Mouse (Mus musculus) testis, adult 2 months (tissue): ENCODE data around the gene Cpsf2. TPM values are rescaled to one million over a fixed set of nuclear protein-coding genes. Genes with fewer than 3 reads are reported as not detected.
A peak's percentile ranks its signal among the peaks of the same experiment; 100 is the strongest.

ENCODE experiments used
- H3K27ac ChIP-seq: fragments of 200-500 bp; 2 replicates; pipeline ENCODE4 v1.5.1; 2012; ENCODE audit warnings: low read depth, low read length; ENCODE audit not compliant: control insufficient read depth, insufficient read depth
- H3K27me3 ChIP-seq: fragments of 200-500 bp; 2 replicates; pipeline ENCODE4 v1.6.1; 2012; ENCODE audit warnings: mild to moderate bottlenecking, low read length, moderate library complexity; ENCODE audit not compliant: control insufficient read depth, insufficient read depth
- H3K36me3 ChIP-seq: fragments of 200-500 bp; 2 replicates; pipeline ENCODE4 v1.6.1; 2012; ENCODE audit warnings: mild to moderate bottlenecking, low read length; ENCODE audit not compliant: control insufficient read depth, insufficient read depth
- H3K4me1 ChIP-seq: fragments of 200-500 bp; 2 replicates; pipeline ENCODE4 v1.6.1; 2012; ENCODE audit warnings: low read length; ENCODE audit not compliant: control insufficient read depth, insufficient read depth
- H3K4me3 ChIP-seq: fragments of 200-500 bp; 2 replicates; pipeline ENCODE4 v1.5.1; 2012; ENCODE audit warnings: low read depth, mild to moderate bottlenecking, low read length, moderate library complexity, mixed read lengths; ENCODE audit not compliant: control insufficient read depth
- CTCF ChIP-seq: fragments of 200-500 bp; IDR thresholded peaks from 2 replicates; pipeline ENCODE4 v1.5.1; 2012; ENCODE audit warnings: low read depth, mild to moderate bottlenecking, inconsistent platforms, low read length, moderate library complexity; ENCODE audit not compliant: control insufficient read depth, insufficient read depth, insufficient replicate concordance
- POLR2A ChIP-seq: fragments of 200-500 bp; IDR thresholded peaks from 2 replicates; pipeline ENCODE4 v1.6.1; 2012; ENCODE audit warnings: low read depth, mild to moderate bottlenecking, inconsistent platforms, low read length, moderate library complexity; ENCODE audit not compliant: control insufficient read depth
- polyA plus RNA-seq: library from polyadenylated mRNA; depleted of rRNA; stranded (reverse); fragments of >200 nt; gene quantifications from 2 replicates; pipeline ENCODE4 v1.2.3, GENCODE M21; 2012; rRNA removed

Gene Cpsf2
- polyA plus RNA-seq, 1 experiment = 6.7 TPM

GRCm38 (mm10) chr12:102034934-102035333, 59.1 kb downstream of the Cpsf2 start:
- no peaks in the 10 kb centered on the region for H3K36me3 ChIP-seq
- no peaks in the 10 kb centered on the region for H3K27me3 ChIP-seq
- H3K4me1 ChIP-seq = no peaks in the 10 kb centered on the region
- no peak overlapping the region for H3K27ac ChIP-seq
- H3K4me3 ChIP-seq = no peak overlapping the region
- TF ChIP-seq POLR2A = no peak
- TF ChIP-seq CTCF = no peak

GRCm38 (mm10) chr12:102039861-102040260, 64.1 kb downstream of the Cpsf2 start:
- H3K27me3 ChIP-seq = no peaks in the 10 kb centered on the region
- no peak overlapping the region for H3K27ac ChIP-seq
- H3K4me1 ChIP-seq = no peaks in the 10 kb centered on the region
- no peak overlapping the region for H3K4me3 ChIP-seq
- TF ChIP-seq CTCF (no peak), POLR2A (no peak)
- H3K36me3 ChIP-seq = no peaks in the 10 kb centered on the region

- no peaks in the 10 kb centered on the region for H3K36me3 ChIP-seq
- H3K4me1 ChIP-seq = no peaks in the 10 kb centered on the region
- no peaks in the 10 kb centered on the region for H3K27me3 ChIP-seq
- no peak overlapping the region for H3K4me3 ChIP-seq
- no peak overlapping the region for H3K27ac ChIP-seq
- TF ChIP-seq POLR2A (no peak), CTCF (no peak)
Measured at GRCm38 (mm10) chr12:102041699-102042098, 65.9 kb downstream of the Cpsf2 start.

GRCm38 (mm10) chr12:102042247-102042646, 66.5 kb downstream of the Cpsf2 start:
- no peak for TF ChIP-seq POLR2A
- no peak for TF ChIP-seq CTCF
- H3K4me3 ChIP-seq = no peak overlapping the region

DNA sequence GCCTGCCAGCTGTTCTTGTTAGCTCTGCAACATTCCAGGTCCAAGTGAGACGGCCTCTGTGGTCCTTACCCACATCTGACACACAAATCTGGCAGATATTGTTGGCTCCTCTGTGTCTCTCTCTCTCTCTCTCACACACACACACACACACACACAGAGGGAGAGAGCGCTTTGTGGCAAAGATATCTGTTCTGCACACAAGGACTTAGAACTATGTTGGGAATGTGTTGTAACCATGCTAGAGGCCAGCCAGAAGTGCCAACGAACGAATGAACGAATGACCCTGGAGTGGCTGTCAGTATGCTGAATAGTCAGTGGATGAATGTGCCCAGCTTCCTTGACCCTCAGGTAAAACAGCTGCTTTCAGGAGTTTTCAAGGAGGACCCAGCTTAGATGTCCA, 68.1 kb downstream of the Cpsf2 start:
- no peaks in the 10 kb centered on the region for H3K27me3 ChIP-seq
- TF ChIP-seq POLR2A (no peak), CTCF (no peak)
- no peaks in the 10 kb centered on the region for H3K36me3 ChIP-seq
- H3K4me3 ChIP-seq = no peak overlapping the region
- H3K4me1 ChIP-seq = no peaks in the 10 kb centered on the region
- no peak overlapping the region for H3K27ac ChIP-seq

More at GRCm38 (mm10) chr12:102042247-102042646, 66.5 kb downstream of the Cpsf2 start:
- no peak overlapping the region for H3K27ac ChIP-seq
- H3K27me3 ChIP-seq = no peaks in the 10 kb centered on the region
- no peaks in the 10 kb centered on the region for H3K36me3 ChIP-seq
- H3K4me1 ChIP-seq = no peaks in the 10 kb centered on the region

GRCm38 (mm10) chr12:102054155-102054554, 78.4 kb downstream of the Cpsf2 start:
- no peaks in the 10 kb centered on the region for H3K27me3 ChIP-seq
- H3K4me1 ChIP-seq = no peaks in the 10 kb centered on the region
- H3K4me3 ChIP-seq = no peak overlapping the region
- no peak overlapping the region for H3K27ac ChIP-seq
- no peak for TF ChIP-seq POLR2A
- no peak for TF ChIP-seq CTCF
- H3K36me3 ChIP-seq = no peaks in the 10 kb centered on the region

DNA sequence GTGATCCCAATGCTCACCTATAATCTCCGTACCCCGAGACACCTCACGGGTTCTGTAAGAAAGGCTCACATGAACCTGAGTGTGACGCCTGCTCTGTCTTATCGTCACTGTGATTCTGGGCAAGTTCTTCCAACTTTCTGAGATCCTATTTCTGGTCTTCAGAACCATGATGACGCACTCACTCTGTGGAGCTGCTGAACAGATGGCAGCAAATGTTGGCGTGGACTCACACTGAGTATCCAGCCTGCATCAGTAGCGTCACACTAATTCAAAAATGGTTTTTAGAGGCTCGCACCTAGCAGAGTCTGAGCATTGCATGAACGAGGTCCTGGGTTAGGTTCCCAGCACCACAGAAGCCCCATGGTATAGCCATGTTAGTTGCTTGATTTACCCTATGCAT, 80.0 kb downstream of the Cpsf2 start:
- H3K4me1 ChIP-seq = no peaks in the 10 kb centered on the region
- no peak for TF ChIP-seq CTCF
- TF ChIP-seq POLR2A = no peak
- no peaks in the 10 kb centered on the region for H3K27me3 ChIP-seq
- no peak overlapping the region for H3K27ac ChIP-seq
- H3K4me3 ChIP-seq = peak overlapping the region; percentile 3
- H3K36me3 ChIP-seq = no peaks in the 10 kb centered on the region

Other genes with a start within 250 kb of the Cpsf2 start
- 7.9 and 8.8 TPM in 2 replicates for gene Fbln5, start 156.9 kb upstream of the Cpsf2 start, polyA plus RNA-seq
- 3.5 and 4.4 TPM in 2 replicates for gene Trip11, start 62.7 kb upstream of the Cpsf2 start, polyA plus RNA-seq
- 151 and 187 TPM in 2 replicates for gene Atxn3, start 17.7 kb upstream of the Cpsf2 start, polyA plus RNA-seq
- gene Slc24a4, start 152.7 kb downstream of the Cpsf2 start, polyA plus RNA-seq = 0.19 and 0.32 TPM in 2 replicates